Mouse (Mus musculus) left cerebral cortex, adult 9 months (tissue): ENCODE measurements around the gene Nf2.
A peak's percentile ranks its signal among the peaks of the same experiment; 100 is the strongest.
"Not testable (repeated sequence)": the region's sequence is repeated elsewhere in the genome, so short reads cannot be mapped to it uniquely, and the experiment has no call there.

Experiments used
- DNase-seq, 2 experiments: peaks; one replicate each; pipeline ENCODE4 v3.0.0; 2022; ENCODE audit warnings: low spot score in 2 of 2

Gene Nf2

GRCm38 (mm10) chr11:4837342-4837741 lies 12.0 kb downstream of the Nf2 start:
- no peak for DNase-seq

- peak in 1 of 2 experiments; percentile 31 for DNase-seq
Observed at GRCm38 (mm10) chr11:4836755-4837154, 12.6 kb downstream of the Nf2 start.

- no peak for DNase-seq
Observed at GRCm38 (mm10) chr11:4835436-4835835, 13.9 kb downstream of the Nf2 start.

GRCm38 (mm10) chr11:4833295-4833939 lies 15.9 kb downstream of the Nf2 start:
- DNase-seq, result no peak

- no peak for DNase-seq
Observed at GRCm38 (mm10) chr11:4831066-4831465, 18.3 kb downstream of the Nf2 start.

GRCm38 (mm10) chr11:4827916-4828315 lies 21.4 kb downstream of the Nf2 start:
- no peak for DNase-seq

- no peak for DNase-seq
Observed at GRCm38 (mm10) chr11:4827340-4827739, 22.0 kb downstream of the Nf2 start.

- DNase-seq, result no peak
Observed at GRCm38 (mm10) chr11:4826152-4826778, 23.1 kb downstream of the Nf2 start.

- DNase-seq, result no peak
Observed at GRCm38 (mm10) chr11:4823655-4824312, 25.6 kb downstream of the Nf2 start.

GRCm38 (mm10) chr11:4822446-4822842 lies 26.9 kb downstream of the Nf2 start:
- not testable (repeated sequence) for DNase-seq

- peak in 1 of 2 experiments; percentile 26 for DNase-seq
Observed at GRCm38 (mm10) chr11:4821492-4822445, 27.6 kb downstream of the Nf2 start.

- peak in 1 of 2 experiments; percentile 33 for DNase-seq
Observed at GRCm38 (mm10) chr11:4814507-4815450, 34.6 kb downstream of the Nf2 start.

- no peak for DNase-seq
Observed at GRCm38 (mm10) chr11:4808311-4808710, 41.0 kb downstream of the Nf2 start.

- DNase-seq, result no peak
Observed at GRCm38 (mm10) chr11:4806031-4806715, 43.2 kb downstream of the Nf2 start.

GRCm38 (mm10) chr11:4804921-4805562 lies 44.3 kb downstream of the Nf2 start:
- DNase-seq, result no peak

- DNase-seq, result no peak
Observed at GRCm38 (mm10) chr11:4803951-4804350, 45.4 kb downstream of the Nf2 start.

GRCm38 (mm10) chr11:4803426-4803825 lies 45.9 kb downstream of the Nf2 start:
- no peak for DNase-seq

GRCm38 (mm10) chr11:4803008-4803407 lies 46.3 kb downstream of the Nf2 start:
- peak; percentile 40 to 66 for DNase-seq

- DNase-seq, result not testable (repeated sequence)
Observed at GRCm38 (mm10) chr11:4802401-4802800, 46.9 kb downstream of the Nf2 start.

GRCm38 (mm10) chr11:4800654-4801053 lies 48.7 kb downstream of the Nf2 start:
- no peak for DNase-seq
